Mouse (Mus musculus): ENCODE data around the gene Nedd4.

DNA sequence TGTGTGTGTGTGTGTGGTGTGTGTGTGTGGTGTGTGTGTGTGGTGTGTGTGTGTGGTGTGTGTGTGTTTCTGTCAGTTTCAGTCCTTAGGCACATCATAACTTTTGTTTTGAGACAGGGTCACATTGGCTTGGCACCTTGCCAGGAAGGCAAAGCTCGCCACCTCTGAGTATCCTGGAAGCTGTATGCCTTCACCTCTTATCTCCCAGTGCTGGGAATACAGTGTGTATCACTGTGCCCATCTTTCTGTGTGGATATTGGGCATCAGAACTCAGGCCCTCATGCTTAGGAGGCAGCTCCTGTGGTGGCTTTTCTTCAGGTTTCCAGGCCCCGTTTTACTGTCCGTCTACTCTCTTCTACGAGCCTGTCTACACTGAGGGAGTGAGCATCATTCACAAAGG, 24.4 kb downstream of the Nedd4 start:
- no peak for TF ChIP-seq CTCF (IDR thresholded peaks at IDR 0.05 in 2 of 3, conservative IDR thresholded peaks at IDR 0.05 in 1 of 3; ENCODE audit: control insufficient read depth in 1 of 3, insufficient read depth in 1 of 3, low read depth in 2 of 3, low read length in 3 of 3, poor library complexity in 1 of 3, severe bottlenecking in 1 of 3)
- no peak for TF ChIP-seq MAFK (IDR thresholded peaks at IDR 0.05; ENCODE audit: borderline replicate concordance, low read depth, low read length)
- no peak for TF ChIP-seq MAZ (IDR thresholded peaks at IDR 0.05; ENCODE audit: low read depth, low read length)
- no peak for TF ChIP-seq POLR2A (IDR thresholded peaks at IDR 0.05; ENCODE audit: control insufficient read depth in 1 of 2, insufficient read depth in 1 of 2, low read depth in 1 of 2, low read length in 2 of 2, poor library complexity in 1 of 2)
- TF ChIP-seq GABPA (IDR thresholded peaks at IDR 0.05; ENCODE audit: low read depth, low read length), result no peak
- TF ChIP-seq RCOR1 (IDR thresholded peaks at IDR 0.05; ENCODE audit: low read depth, low read length), result no peak
- TF ChIP-seq HCFC1 (IDR thresholded peaks at IDR 0.05; ENCODE audit: low read depth, low read length), result no peak
- no peak for TF ChIP-seq BHLHE40 (IDR thresholded peaks at IDR 0.05; ENCODE audit: borderline replicate concordance, low read depth, low read length)
- no peak for TF ChIP-seq USF1 (IDR thresholded peaks at IDR 0.05; ENCODE audit: low read depth, low read length)
- no peak for TF ChIP-seq MAX (IDR thresholded peaks at IDR 0.05; ENCODE audit: low read length)
- TF ChIP-seq EP300 (IDR thresholded peaks at IDR 0.05; ENCODE audit: low read depth in 1 of 2, low read length in 2 of 2), result no peak
- no peak for TF ChIP-seq SMC3 (IDR thresholded peaks at IDR 0.05; ENCODE audit: low read depth, low read length)
- no peak for TF ChIP-seq CHD2 (IDR thresholded peaks at IDR 0.05; ENCODE audit: low read length)
